Mouse (Mus musculus): ENCODE data around the gene Zfp597. TPM values are rescaled to one million over a fixed set of nuclear protein-coding genes. Genes with fewer than 3 reads are reported as not detected.

Zfp597 gene
- total and polyA plus RNA-seq, 3 experiments: 6.9 to 10.1 TPM; not detected in 1

DNA sequence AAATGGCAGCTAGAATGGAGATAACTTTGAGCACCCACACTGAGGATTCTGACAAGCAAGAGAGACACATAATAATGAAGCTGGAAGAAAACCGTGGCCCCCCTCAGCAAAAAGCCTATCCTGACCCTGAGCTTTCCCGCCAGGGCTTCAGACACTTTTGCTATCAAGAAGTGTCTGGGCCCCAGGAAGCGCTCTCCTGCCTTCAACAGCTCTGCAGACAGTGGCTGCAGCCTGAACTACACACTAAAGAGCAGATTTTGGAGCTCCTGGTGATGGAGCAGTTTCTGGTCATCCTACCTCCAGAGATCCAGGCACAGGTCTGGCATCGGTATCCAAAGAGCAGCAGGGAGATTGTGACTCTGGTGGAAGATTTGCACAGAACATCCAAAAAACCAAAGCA, 36.5 kb downstream of the Zfp597 start:
- Histone ChIP-seq H3K4me1 (ENCODE audit: control insufficient read depth in 1 of 2, insufficient read depth in 2 of 2, low read length in 2 of 2) (no peaks in the 10 kb centered on the region; a peak in 1 of 4 replicates), H3K27me3 (ENCODE audit: control insufficient read depth in 1 of 2, insufficient read depth in 2 of 2, low read length in 2 of 2) (no peaks in the 10 kb centered on the region), H3K9me3 (replicated peaks; ENCODE audit: insufficient read depth, low read length) (no peaks in the 10 kb centered on the region), H3K9ac (ENCODE audit: control insufficient read depth, low read depth, low read length, poor library complexity, severe bottlenecking) (peak overlapping the region; percentile 67), H3K36me3 (ENCODE audit: control insufficient read depth in 1 of 2, insufficient read depth in 2 of 2, low read length in 2 of 2) (no peaks in the 10 kb centered on the region; a peak in 1 of 4 replicates), H3K79me2 (ENCODE audit: control insufficient read depth, insufficient read depth, low read length, poor library complexity) (no peaks in the 10 kb centered on the region), H3K4me3 (ENCODE audit: control insufficient read depth in 1 of 2, insufficient read depth in 1 of 2, low read depth in 2 of 2, low read length in 2 of 2) (peak overlapping the region; percentile 82 to 89), H3K27ac (ENCODE audit: control insufficient read depth, low read depth, low read length) (no peak overlapping the region)
- DNase-seq (ENCODE audit: low read depth, low spot score): peak; percentile 49
- TF ChIP-seq NELFE (IDR thresholded peaks at IDR 0.05; ENCODE audit: low read depth, low read length): no peak
- TF ChIP-seq ZKSCAN1 (IDR thresholded peaks at IDR 0.05; ENCODE audit: low read depth, low read length): no peak
- no peak for TF ChIP-seq TBP (IDR thresholded peaks at IDR 0.05; ENCODE audit: low read depth, low read length)
- TF ChIP-seq TAL1 (IDR thresholded peaks at IDR 0.05; ENCODE audit: low read length): no peak
- TF ChIP-seq BHLHE40 (IDR thresholded peaks at IDR 0.05; ENCODE audit: borderline replicate concordance, low read depth, low read length): no peak
- TF ChIP-seq USF2 (IDR thresholded peaks at IDR 0.05; ENCODE audit: borderline replicate concordance in 1 of 2, insufficient read depth in 1 of 2, low read depth in 1 of 2, low read length in 2 of 2): no peak
- no peak for TF ChIP-seq CHD2 (IDR thresholded peaks at IDR 0.05; ENCODE audit: low read length)

DNA sequence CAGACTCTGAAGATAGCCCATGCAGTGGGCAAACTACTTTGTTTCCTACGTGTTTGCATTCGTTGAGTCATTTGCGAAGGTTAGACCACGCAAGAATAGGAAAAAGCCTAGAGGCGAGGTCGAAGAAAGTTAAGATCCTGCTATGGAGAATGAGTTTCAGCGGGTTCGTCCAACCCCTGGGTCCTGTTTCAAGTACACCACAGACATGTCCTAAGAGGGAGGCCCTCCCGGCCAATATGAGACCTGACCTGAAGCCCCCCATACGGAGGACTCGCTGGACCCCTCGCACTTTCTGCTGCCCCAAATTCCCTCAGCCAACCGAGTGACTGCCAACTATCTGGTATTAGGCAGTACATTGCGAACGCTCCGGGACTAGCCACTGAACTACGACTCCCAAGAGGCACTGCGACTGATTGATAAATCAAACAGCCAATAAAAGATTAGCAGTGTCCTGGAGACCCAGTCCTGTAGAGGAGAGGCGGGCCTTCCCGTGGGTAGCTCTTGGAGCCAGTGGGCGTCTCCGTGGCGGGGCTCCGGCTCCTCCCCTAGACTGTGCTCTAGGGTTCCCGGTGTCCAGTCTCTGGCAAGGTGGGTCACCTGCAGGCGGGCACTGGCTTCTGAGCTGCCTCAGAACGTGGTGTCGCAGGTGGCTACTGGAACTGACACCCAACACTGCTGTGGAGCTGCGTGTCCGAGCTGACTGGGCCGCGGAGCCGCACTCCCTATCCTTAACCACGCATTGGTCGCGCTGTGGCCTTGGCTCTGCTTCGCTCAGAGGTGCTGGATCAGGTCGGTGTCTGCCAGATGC, 37.4 kb downstream of the Zfp597 start, which contains the start of gene Zfp174:
Gene Zfp174, plus strand, starts transcription at position 558 of the 808 bp plus-strand sequence.
- no peaks in the 10 kb centered on the region for H3K27me3 ChIP-seq (ENCODE audit: control insufficient read depth in 1 of 2, insufficient read depth in 2 of 2, low read length in 2 of 2)
- peak within 1 kb of the TSS; percentile 67 for H3K9ac ChIP-seq (ENCODE audit: control insufficient read depth, low read depth, low read length, poor library complexity, severe bottlenecking)
- DNase-seq (ENCODE audit: low read depth, low spot score): peak; percentile 96
- no peak within 1 kb of the TSS for H3K27ac ChIP-seq (ENCODE audit: control insufficient read depth, low read depth, low read length)
- H3K4me3 ChIP-seq (ENCODE audit: control insufficient read depth in 1 of 2, insufficient read depth in 1 of 2, low read depth in 2 of 2, low read length in 2 of 2): peak within 1 kb of the TSS; percentile 82 to 89
- H3K4me1 ChIP-seq (ENCODE audit: control insufficient read depth in 1 of 2, insufficient read depth in 2 of 2, low read length in 2 of 2): no peaks in the 10 kb centered on the region; a peak in 1 of 4 replicates
- H3K79me2 ChIP-seq (ENCODE audit: control insufficient read depth, insufficient read depth, low read length, poor library complexity): no peaks in the 10 kb centered on the region
- no peaks in the 10 kb centered on the region for H3K9me3 ChIP-seq (replicated peaks; ENCODE audit: insufficient read depth, low read length)
- TF ChIP-seq NRF1 (IDR thresholded peaks at IDR 0.05; ENCODE audit: insufficient read depth, low read depth, low read length, poor library complexity, severe bottlenecking) (0 out of 2 replicates have a peak, but pooled peaks have one; percentile 18), BHLHE40 (IDR thresholded peaks at IDR 0.05; ENCODE audit: borderline replicate concordance, low read depth, low read length) (no peak), MAX (IDR thresholded peaks at IDR 0.05; ENCODE audit: low read length) (peak; percentile 48; the same call in 1 of the 2 replicates), HCFC1 (IDR thresholded peaks at IDR 0.05; ENCODE audit: low read depth, low read length) (peak; percentile 99), SIN3A (IDR thresholded peaks at IDR 0.05; ENCODE audit: low read length) (peak; percentile 81), MXI1 (IDR thresholded peaks at IDR 0.05; ENCODE audit: low read depth, low read length) (no peak), E2F4 (IDR thresholded peaks at IDR 0.05; ENCODE audit: borderline replicate concordance, low read depth, low read length) (no peak), USF2 (IDR thresholded peaks at IDR 0.05; ENCODE audit: borderline replicate concordance in 1 of 2, insufficient read depth in 1 of 2, low read depth in 1 of 2, low read length in 2 of 2) (no peak), NELFE (IDR thresholded peaks at IDR 0.05; ENCODE audit: low read depth, low read length) (peak; percentile 70), POLR2AphosphoS2 (IDR thresholded peaks at IDR 0.05; ENCODE audit: low read length) (peak; percentile 61; the same call in 1 of the 2 replicates), ZNF384 (IDR thresholded peaks at IDR 0.05; ENCODE audit: low read depth, low read length) (no peak), ZMIZ1 (IDR thresholded peaks at IDR 0.05; ENCODE audit: low read depth, low read length) (no peak), RCOR1 (IDR thresholded peaks at IDR 0.05; ENCODE audit: low read depth, low read length) (no peak), ZC3H11A (IDR thresholded peaks at IDR 0.05; ENCODE audit: low read depth, low read length) (no peak), ELF1 (IDR thresholded peaks at IDR 0.05; ENCODE audit: low read depth, low read length) (0 out of 2 replicates have a peak, but pooled peaks have one; percentile 48), KAT2A (conservative IDR thresholded peaks at IDR 0.05; ENCODE audit: low read depth, low read length) (peak; percentile 89), CHD1 (IDR thresholded peaks at IDR 0.05; ENCODE audit: low read depth, low read length) (no peak), TBP (IDR thresholded peaks at IDR 0.05; ENCODE audit: low read depth, low read length) (peak; percentile 40; the same call in 1 of the 2 replicates), CTCF (IDR thresholded peaks at IDR 0.05 in 2 of 3, conservative IDR thresholded peaks at IDR 0.05 in 1 of 3; ENCODE audit: control insufficient read depth in 1 of 3, insufficient read depth in 1 of 3, low read depth in 2 of 3, low read length in 3 of 3, poor library complexity in 1 of 3, severe bottlenecking in 1 of 3) (no peak), ETS1 (IDR thresholded peaks at IDR 0.05; ENCODE audit: low read depth, low read length) (no peak), CHD2 (IDR thresholded peaks at IDR 0.05; ENCODE audit: low read length) (peak; percentile 77), POLR2A (IDR thresholded peaks at IDR 0.05; ENCODE audit: control insufficient read depth in 1 of 2, insufficient read depth in 1 of 2, low read depth in 1 of 2, low read length in 2 of 2, poor library complexity in 1 of 2) (peak; percentile 69 to 74), RAD21 (IDR thresholded peaks at IDR 0.05; ENCODE audit: low read depth, low read length) (no peak), JUND (IDR thresholded peaks at IDR 0.05; ENCODE audit: low read depth, low read length) (no peak)
- no peaks in the 10 kb centered on the region; a peak in 1 of 4 replicates for H3K36me3 ChIP-seq (ENCODE audit: control insufficient read depth in 1 of 2, insufficient read depth in 2 of 2, low read length in 2 of 2)
